Mouse (Mus musculus): Measurements from ENCODE around the gene Zfp804b. TPM values are rescaled to one million over a fixed set of nuclear protein-coding genes. Genes with fewer than 3 reads are reported as not detected.

Gene Zfp804b
- polyA plus RNA-seq, 1 experiment from 2014 or later, result not detected

DNA sequence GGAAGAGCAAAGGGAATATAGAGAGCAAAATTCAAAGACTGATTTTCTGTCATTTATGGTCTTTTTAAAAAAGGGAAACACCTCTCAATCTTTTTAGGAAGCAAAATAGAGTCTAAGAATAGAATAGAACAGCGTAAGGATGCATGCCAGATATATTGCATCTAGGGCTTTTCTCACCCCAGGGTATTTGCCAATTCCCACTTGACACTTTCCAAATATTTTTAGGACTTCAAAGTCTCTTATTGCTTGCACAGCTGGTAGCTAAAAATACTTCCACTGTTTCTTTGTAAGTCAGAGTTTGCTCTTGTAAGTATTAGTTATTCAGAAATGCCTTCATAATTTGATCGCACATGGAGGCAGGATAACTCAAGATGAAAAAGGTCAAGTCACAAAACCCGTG lies 204.9 kb downstream of the Zfp804b start:
- no peak overlapping the region for H3K27ac ChIP-seq (ENCODE audit: low read depth, low read length)
- no peak overlapping the region for H3K9ac ChIP-seq (ENCODE audit: low read depth, low read length)
- no peaks in the 10 kb centered on the region for H3K9me3 ChIP-seq (ENCODE audit: control insufficient read depth, low read length)
- no peak overlapping the region for H3K4me3 ChIP-seq (ENCODE audit: low read length)
- no peak overlapping the region for H3K4me2 ChIP-seq (replicated peaks; ENCODE audit: low read depth, low read length)
- no peaks in the 10 kb centered on the region for H3K4me1 ChIP-seq (ENCODE audit: control insufficient read depth, insufficient read depth, low read length)
- ATAC-seq (ENCODE audit: low FRiP score, low TSS enrichment), result no peak
- no peaks in the 10 kb centered on the region for H3K27me3 ChIP-seq (ENCODE audit: control insufficient read depth, insufficient read depth, low read length)
- H3K36me3 ChIP-seq (ENCODE audit: control insufficient read depth, insufficient read depth, low read length), result no peaks in the 10 kb centered on the region
- 73% methylated on average over 3 of the region's 3 CpGs for WGBS

DNA sequence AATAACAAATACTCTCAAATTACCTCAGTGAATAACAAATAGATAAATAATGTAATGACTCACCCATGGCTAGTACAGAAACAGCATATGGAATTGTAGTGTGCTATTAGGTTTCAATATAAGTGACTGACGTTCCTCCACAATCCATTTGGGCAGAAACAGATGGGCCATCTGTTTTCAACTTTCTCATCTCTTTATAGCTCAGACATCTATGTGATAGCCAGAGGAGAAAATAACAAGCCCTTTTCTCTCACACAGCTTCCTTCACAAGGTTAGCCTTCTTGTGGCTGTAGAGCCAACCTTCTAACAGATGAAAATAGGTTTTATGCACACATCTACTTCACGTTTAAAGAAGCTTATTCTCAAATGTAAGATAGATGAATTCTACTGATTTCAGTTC lies 242.2 kb downstream of the Zfp804b start:
- Histone ChIP-seq H3K4me1 (ENCODE audit: control insufficient read depth, insufficient read depth, low read length) (no peaks in the 10 kb centered on the region), H3K27me3 (ENCODE audit: control insufficient read depth, insufficient read depth, low read length) (no peaks in the 10 kb centered on the region), H3K4me2 (replicated peaks; ENCODE audit: low read depth, low read length) (no peak overlapping the region), H3K27ac (ENCODE audit: low read depth, low read length) (no peak overlapping the region), H3K9ac (ENCODE audit: low read depth, low read length) (no peak overlapping the region), H3K36me3 (ENCODE audit: control insufficient read depth, insufficient read depth, low read length) (no peaks in the 10 kb centered on the region), H3K4me3 (ENCODE audit: low read length) (no peak overlapping the region), H3K9me3 (ENCODE audit: control insufficient read depth, low read length) (no peaks in the 10 kb centered on the region)
- WGBS, result 65% methylated on average over 2 of the region's 2 CpGs
- ATAC-seq (ENCODE audit: low FRiP score, low TSS enrichment), result no peak

DNA sequence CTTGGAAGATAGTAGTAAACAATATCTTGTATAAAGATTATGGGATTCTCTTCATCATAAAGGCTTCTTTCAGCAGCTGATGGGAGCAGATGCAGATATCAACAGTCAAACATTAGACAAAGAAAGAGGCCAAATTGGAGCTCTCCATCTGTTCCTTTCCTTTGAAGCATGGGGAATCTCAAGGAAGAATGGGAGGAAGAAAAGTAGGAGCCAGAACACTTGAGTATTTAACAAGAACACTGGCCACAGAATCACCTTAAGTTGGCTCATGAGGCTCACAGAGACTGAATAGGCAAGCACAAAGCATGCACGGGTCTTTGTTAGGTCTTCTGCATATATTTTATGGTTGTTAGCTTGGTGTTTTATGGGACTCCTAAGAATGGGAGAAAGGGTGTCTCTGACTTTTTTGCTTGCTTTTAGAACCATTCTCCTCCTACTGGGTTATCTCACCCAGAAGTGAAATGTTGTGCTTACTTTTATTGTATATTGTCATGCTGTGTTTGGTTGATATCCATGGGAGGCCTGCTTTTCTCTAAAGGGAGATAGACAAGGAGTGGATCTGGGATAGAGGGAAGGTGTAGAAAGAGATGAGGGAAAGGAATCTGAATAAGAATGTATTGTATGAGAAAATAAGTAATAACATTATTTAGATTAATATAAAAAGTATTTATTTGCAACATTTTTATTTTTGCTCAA lies 270.5 kb downstream of the Zfp804b start:
- H3K27me3 ChIP-seq (ENCODE audit: control insufficient read depth, insufficient read depth, low read length), result no peaks in the 10 kb centered on the region
- H3K4me2 ChIP-seq (replicated peaks; ENCODE audit: low read depth, low read length), result no peak overlapping the region
- no peak overlapping the region for H3K4me3 ChIP-seq (ENCODE audit: low read length)
- WGBS, result 52% methylated on average over 1 of the region's 1 CpGs
- no peak overlapping the region for H3K27ac ChIP-seq (ENCODE audit: low read depth, low read length)
- H3K4me1 ChIP-seq (ENCODE audit: control insufficient read depth, insufficient read depth, low read length), result no peaks in the 10 kb centered on the region
- ATAC-seq (ENCODE audit: low FRiP score, low TSS enrichment), result no peak
- H3K9ac ChIP-seq (ENCODE audit: low read depth, low read length), result no peak overlapping the region
- no peaks in the 10 kb centered on the region for H3K36me3 ChIP-seq (ENCODE audit: control insufficient read depth, insufficient read depth, low read length)
- no peaks in the 10 kb centered on the region for H3K9me3 ChIP-seq (ENCODE audit: control insufficient read depth, low read length)

DNA sequence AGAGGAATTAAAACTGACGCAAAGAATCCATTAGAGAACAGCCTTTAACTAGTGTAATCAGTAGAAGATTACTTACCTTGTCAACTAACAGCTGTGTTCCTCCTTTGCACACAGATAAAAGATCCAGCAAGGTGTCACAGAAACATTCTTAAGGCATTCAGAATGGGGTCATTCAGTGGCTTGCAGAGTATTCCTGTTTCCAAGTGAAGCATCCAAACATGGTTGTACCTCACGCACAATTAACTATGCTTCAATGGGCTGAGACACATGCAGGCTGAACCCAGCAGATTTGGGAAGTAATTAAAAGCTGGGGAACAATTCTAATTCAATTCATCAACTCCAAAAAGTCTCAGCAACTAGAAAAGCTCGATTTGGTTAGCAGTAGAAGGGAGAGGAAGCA lies 337.1 kb downstream of the Zfp804b start:
- no peaks in the 10 kb centered on the region for H3K27me3 ChIP-seq (ENCODE audit: control insufficient read depth, insufficient read depth, low read length)
- no peak for ATAC-seq (ENCODE audit: low FRiP score, low TSS enrichment)
- H3K36me3 ChIP-seq (ENCODE audit: control insufficient read depth, insufficient read depth, low read length), result no peaks in the 10 kb centered on the region
- H3K9ac ChIP-seq (ENCODE audit: low read depth, low read length), result no peak overlapping the region
- WGBS, result 51% methylated on average over 3 of the region's 3 CpGs
- H3K9me3 ChIP-seq (ENCODE audit: control insufficient read depth, low read length), result no peaks in the 10 kb centered on the region
- no peak overlapping the region for H3K4me2 ChIP-seq (replicated peaks; ENCODE audit: low read depth, low read length)
- no peak overlapping the region for H3K4me3 ChIP-seq (ENCODE audit: low read length)
- no peak overlapping the region for H3K27ac ChIP-seq (ENCODE audit: low read depth, low read length)
- no peaks in the 10 kb centered on the region for H3K4me1 ChIP-seq (ENCODE audit: control insufficient read depth, insufficient read depth, low read length)

DNA sequence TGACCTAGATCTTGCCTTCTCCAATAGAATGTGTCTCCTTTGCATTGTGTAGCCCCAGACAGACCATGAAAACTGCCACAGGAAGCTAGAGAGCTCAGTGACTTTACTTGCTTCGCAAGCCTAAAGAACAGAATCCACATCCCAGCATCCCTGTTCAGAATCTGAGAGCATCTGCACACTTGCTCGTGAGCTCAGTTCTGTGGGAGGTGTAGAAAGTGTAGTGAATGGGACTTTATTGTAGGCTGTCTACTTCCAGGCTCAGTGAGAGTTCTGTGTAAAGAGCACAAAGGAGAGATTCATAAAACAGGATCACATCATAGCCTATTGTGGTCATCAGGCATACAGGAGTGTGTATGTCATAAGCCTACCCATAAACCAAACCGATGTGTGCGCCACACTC lies 360.6 kb downstream of the Zfp804b start:
- H3K27me3 ChIP-seq (ENCODE audit: control insufficient read depth, insufficient read depth, low read length), result no peaks in the 10 kb centered on the region
- WGBS, result 90% methylated on average over 4 of the region's 4 CpGs

DNA sequence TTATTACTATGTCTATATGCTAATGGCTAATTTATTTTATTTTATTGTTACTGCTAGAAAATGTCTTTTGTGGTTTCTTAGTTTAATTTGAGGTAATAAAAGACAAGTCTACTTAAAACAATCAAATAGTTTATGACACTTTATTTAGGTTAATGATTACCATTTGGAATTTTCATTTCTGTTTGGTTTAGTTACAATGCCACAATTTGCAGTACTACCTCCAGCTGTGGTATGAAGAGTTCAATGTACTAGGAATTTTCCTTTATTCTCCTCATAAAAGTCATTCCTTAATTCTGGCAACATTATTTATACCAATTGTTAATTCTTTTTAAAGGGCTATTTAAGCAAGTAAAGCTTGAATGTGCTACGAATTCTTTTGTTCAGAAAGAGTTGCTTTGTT lies 409.7 kb downstream of the Zfp804b start:
- no peak overlapping the region for H3K4me2 ChIP-seq (replicated peaks; ENCODE audit: low read depth, low read length)
- H3K4me1 ChIP-seq (ENCODE audit: control insufficient read depth, insufficient read depth, low read length), result no peaks in the 10 kb centered on the region
- no peaks in the 10 kb centered on the region for H3K9me3 ChIP-seq (ENCODE audit: control insufficient read depth, low read length)
- H3K36me3 ChIP-seq (ENCODE audit: control insufficient read depth, insufficient read depth, low read length), result no peaks in the 10 kb centered on the region
- no peak overlapping the region for H3K9ac ChIP-seq (ENCODE audit: low read depth, low read length)
- WGBS, result 82% methylated on average over 1 of the region's 1 CpGs
- H3K27me3 ChIP-seq (ENCODE audit: control insufficient read depth, insufficient read depth, low read length), result no peaks in the 10 kb centered on the region
- no peak for ATAC-seq (ENCODE audit: low FRiP score, low TSS enrichment)
- no peak overlapping the region for H3K27ac ChIP-seq (ENCODE audit: low read depth, low read length)
- H3K4me3 ChIP-seq (ENCODE audit: low read length), result no peak overlapping the region

More for the DNA sequence above, 360.6 kb downstream of the Zfp804b start:
- Histone ChIP-seq H3K36me3 (ENCODE audit: control insufficient read depth, insufficient read depth, low read length) (no peaks in the 10 kb centered on the region), H3K27ac (ENCODE audit: low read depth, low read length) (no peak overlapping the region), H3K9me3 (ENCODE audit: control insufficient read depth, low read length) (no peaks in the 10 kb centered on the region), H3K9ac (ENCODE audit: low read depth, low read length) (no peak overlapping the region), H3K4me3 (ENCODE audit: low read length) (no peak overlapping the region), H3K4me2 (replicated peaks; ENCODE audit: low read depth, low read length) (no peak overlapping the region), H3K4me1 (ENCODE audit: control insufficient read depth, insufficient read depth, low read length) (no peaks in the 10 kb centered on the region)
- no peak for ATAC-seq (ENCODE audit: low FRiP score, low TSS enrichment)

DNA sequence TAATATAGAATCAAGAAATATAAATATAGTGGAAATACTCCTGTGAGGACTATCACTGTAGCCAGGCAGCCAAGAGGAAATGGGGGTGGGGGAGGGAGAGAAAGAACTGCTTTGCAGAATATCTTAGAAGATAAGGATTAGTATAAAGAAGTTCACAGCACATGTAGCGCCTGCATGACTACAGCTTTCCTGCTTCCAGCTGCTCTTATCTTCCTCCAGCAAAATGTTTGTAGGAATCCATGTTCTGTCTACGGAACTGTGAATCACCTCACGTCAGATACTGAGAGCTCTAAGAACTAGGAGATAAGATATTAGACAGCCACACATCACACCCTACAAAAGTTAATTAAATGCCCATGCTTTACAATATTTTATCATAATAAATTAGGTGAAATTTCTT lies 433.3 kb downstream of the Zfp804b start:
- ATAC-seq (ENCODE audit: low FRiP score, low TSS enrichment), result no peak
- H3K27ac ChIP-seq (ENCODE audit: low read depth, low read length), result no peak overlapping the region
- H3K4me2 ChIP-seq (replicated peaks; ENCODE audit: low read depth, low read length), result no peak overlapping the region
- H3K9me3 ChIP-seq (ENCODE audit: control insufficient read depth, low read length), result no peaks in the 10 kb centered on the region
- no peaks in the 10 kb centered on the region for H3K4me1 ChIP-seq (ENCODE audit: control insufficient read depth, insufficient read depth, low read length)
- no peaks in the 10 kb centered on the region for H3K36me3 ChIP-seq (ENCODE audit: control insufficient read depth, insufficient read depth, low read length)
- H3K9ac ChIP-seq (ENCODE audit: low read depth, low read length), result no peak overlapping the region
- 84% methylated on average over 3 of the region's 3 CpGs for WGBS
- no peaks in the 10 kb centered on the region for H3K27me3 ChIP-seq (ENCODE audit: control insufficient read depth, insufficient read depth, low read length)
- no peak overlapping the region for H3K4me3 ChIP-seq (ENCODE audit: low read length)

DNA sequence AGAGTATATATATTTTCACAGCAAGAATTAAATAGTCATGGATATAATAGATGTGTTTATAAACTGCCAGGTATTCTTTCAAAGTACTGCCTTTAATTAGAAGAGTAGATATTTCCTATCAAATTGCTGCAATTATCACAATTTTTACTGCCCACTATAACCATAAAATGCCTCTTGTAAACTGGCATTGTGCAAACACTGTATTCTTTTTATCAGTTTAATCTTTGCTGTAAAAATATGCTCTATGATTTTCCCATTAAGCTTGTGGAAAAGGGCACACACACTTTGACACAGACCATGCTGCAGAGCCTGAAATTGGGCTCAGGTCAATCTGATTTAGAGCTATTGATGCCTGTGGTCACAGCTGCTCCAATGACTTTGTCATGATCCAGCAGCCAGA lies 463.2 kb downstream of the Zfp804b start:
- Histone ChIP-seq H3K36me3 (ENCODE audit: control insufficient read depth, insufficient read depth, low read length) (no peaks in the 10 kb centered on the region), H3K27ac (ENCODE audit: low read depth, low read length) (no peak overlapping the region), H3K9ac (ENCODE audit: low read depth, low read length) (no peak overlapping the region), H3K4me2 (replicated peaks; ENCODE audit: low read depth, low read length) (no peak overlapping the region), H3K4me3 (ENCODE audit: low read length) (no peak overlapping the region), H3K27me3 (ENCODE audit: control insufficient read depth, insufficient read depth, low read length) (no peaks in the 10 kb centered on the region), H3K9me3 (ENCODE audit: control insufficient read depth, low read length) (no peaks in the 10 kb centered on the region), H3K4me1 (ENCODE audit: control insufficient read depth, insufficient read depth, low read length) (no peaks in the 10 kb centered on the region)
- ATAC-seq (ENCODE audit: low FRiP score, low TSS enrichment), result no peak

DNA sequence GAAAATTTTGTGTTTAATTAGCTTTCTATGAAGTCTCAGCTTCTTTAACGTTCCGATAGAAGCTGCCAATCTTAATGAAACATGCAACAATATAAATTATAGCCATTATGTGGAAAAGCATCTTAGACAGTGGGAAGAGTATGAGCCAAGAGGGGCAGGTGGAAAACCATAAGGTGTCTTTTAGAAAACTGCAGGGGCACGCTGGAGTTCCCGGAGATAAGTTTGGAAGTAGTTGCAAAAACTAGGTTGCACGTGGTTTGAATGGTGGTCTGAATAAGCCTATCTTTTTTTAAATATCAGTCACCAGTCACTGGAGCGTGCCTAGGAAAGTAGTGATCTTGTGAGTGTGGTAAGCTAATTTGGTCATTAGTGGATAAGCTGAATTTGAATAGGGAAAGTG lies 473.0 kb downstream of the Zfp804b start:
- no peaks in the 10 kb centered on the region for H3K36me3 ChIP-seq (ENCODE audit: control insufficient read depth, insufficient read depth, low read length)
- H3K4me2 ChIP-seq (replicated peaks; ENCODE audit: low read depth, low read length), result no peak overlapping the region
- no peaks in the 10 kb centered on the region for H3K27me3 ChIP-seq (ENCODE audit: control insufficient read depth, insufficient read depth, low read length)
- no peaks in the 10 kb centered on the region for H3K9me3 ChIP-seq (ENCODE audit: control insufficient read depth, low read length)
- H3K27ac ChIP-seq (ENCODE audit: low read depth, low read length), result no peak overlapping the region
- H3K9ac ChIP-seq (ENCODE audit: low read depth, low read length), result no peak overlapping the region
- WGBS, result 90% methylated on average over 6 of the region's 6 CpGs
- no peak overlapping the region for H3K4me3 ChIP-seq (ENCODE audit: low read length)
- H3K4me1 ChIP-seq (ENCODE audit: control insufficient read depth, insufficient read depth, low read length), result no peaks in the 10 kb centered on the region
- ATAC-seq (ENCODE audit: low FRiP score, low TSS enrichment), result no peak

Measured in kidney, embryonic 14.5 days (tissue).